Mouse (Mus musculus): ENCODE results near the gene Fank1.

- TF ChIP-seq CTCF (IDR thresholded peaks at IDR 0.05; ENCODE audit: low read depth) (no peak), EP300 (IDR thresholded peaks at IDR 0.05; ENCODE audit: low read depth) (no peak)
Observed at GRCm38 (mm10) chr7:133921291-133921690, 144.6 kb downstream of the Fank1 start.
